Mouse (Mus musculus) kidney, embryonic 15.5 days (tissue): ENCODE results near the gene Gm10306. TPM values are rescaled to one million over a fixed set of nuclear protein-coding genes. Genes with fewer than 3 reads are reported as not detected.

Source experiments
- ATAC-seq: fragments of 200-750 bp; cut with Nextera tagmentation; replicated peaks from 2 replicates; pipeline ENCODE4 v1.8.0; 2017; ENCODE audit warnings: moderate TSS enrichment; ENCODE audit not compliant: low FRiP score
- H3K27ac ChIP-seq: fragments of 300-500 bp; sonication (generic); 2 replicates; pipeline ENCODE4 v1.5.1; 2015; ENCODE audit warnings: mild to moderate bottlenecking, inconsistent platforms
- H3K27me3 ChIP-seq: fragments of 300-500 bp; sonication (generic); 2 replicates; pipeline ENCODE4 v1.6.1; 2015; ENCODE audit warnings: inconsistent platforms
- H3K36me3 ChIP-seq: fragments of 300-500 bp; sonication (generic); 2 replicates; pipeline ENCODE4 v1.6.1; 2015; ENCODE audit warnings: inconsistent platforms
- H3K4me1 ChIP-seq: fragments of 300-500 bp; sonication (generic); 2 replicates; pipeline ENCODE4 v1.6.1; 2015; ENCODE audit warnings: inconsistent platforms
- H3K4me2 ChIP-seq: fragments of 300-500 bp; sonication (generic); 2 replicates; pipeline ENCODE4 v1.6.1; 2015; ENCODE audit warnings: moderate library complexity, mild to moderate bottlenecking, inconsistent platforms
- H3K4me3 ChIP-seq: fragments of 300-500 bp; sonication (generic); replicated peaks from 2 replicates; pipeline ENCODE4 v1.5.1; 2015; ENCODE audit warnings: mild to moderate bottlenecking, inconsistent platforms
- H3K9ac ChIP-seq: fragments of 300-500 bp; sonication (generic); 2 replicates; pipeline ENCODE4 v1.6.1; 2015; ENCODE audit warnings: mild to moderate bottlenecking, inconsistent platforms
- H3K9me3 ChIP-seq: fragments of 300-500 bp; sonication (generic); replicated peaks from 2 replicates; pipeline ENCODE4 v1.6.1; 2016; ENCODE audit warnings: inconsistent platforms
- WGBS: fragments of 180-500 bp; shearing (Covaris S2); methylation state at CpG from one replicate; pipeline ENCODE4 v1.1.7; 2015; ENCODE audit warnings: mixed read lengths; 5-methylcytosine and 5-hydroxymethylcytosine counted together
- polyA plus RNA-seq: library from polyadenylated mRNA; unstranded; fragments of >200 nt; fragmentation: Nextera tagmentation; extraction: Ambion mirVana; gene quantifications from 2 replicates; pipeline ENCODE4 v1.2.1, GENCODE M21; 2015

Gene Gm10306
- polyA plus RNA-seq, 1 experiment from 2014 or later: not detected

GRCm38 (mm10) chr4:94561954-94562648, 5.8 kb downstream of the Gm10306 start:
- Histone ChIP-seq H3K9ac (no peak overlapping the region), H3K36me3 (peaks cover 5% of the 10 kb centered on the region; the same call in 1 of the 2 replicates), H3K4me1 (no peaks in the 10 kb centered on the region), H3K9me3 (no peaks in the 10 kb centered on the region), H3K4me2 (no peak overlapping the region), H3K4me3 (no peak overlapping the region), H3K27me3 (no peaks in the 10 kb centered on the region), H3K27ac (no peak overlapping the region)
- no peak for ATAC-seq
- 59% methylated on average over 7 of the region's 7 CpGs for WGBS

GRCm38 (mm10) chr4:94564297-94564696, 8.0 kb downstream of the Gm10306 start:
- Histone ChIP-seq H3K27ac (no peak overlapping the region), H3K9ac (no peak overlapping the region), H3K4me1 (no peaks in the 10 kb centered on the region), H3K4me2 (no peak overlapping the region), H3K27me3 (no peaks in the 10 kb centered on the region), H3K9me3 (no peaks in the 10 kb centered on the region), H3K36me3 (peaks cover 17% of the 10 kb centered on the region), H3K4me3 (no peak overlapping the region)
- no peak for ATAC-seq

DNA sequence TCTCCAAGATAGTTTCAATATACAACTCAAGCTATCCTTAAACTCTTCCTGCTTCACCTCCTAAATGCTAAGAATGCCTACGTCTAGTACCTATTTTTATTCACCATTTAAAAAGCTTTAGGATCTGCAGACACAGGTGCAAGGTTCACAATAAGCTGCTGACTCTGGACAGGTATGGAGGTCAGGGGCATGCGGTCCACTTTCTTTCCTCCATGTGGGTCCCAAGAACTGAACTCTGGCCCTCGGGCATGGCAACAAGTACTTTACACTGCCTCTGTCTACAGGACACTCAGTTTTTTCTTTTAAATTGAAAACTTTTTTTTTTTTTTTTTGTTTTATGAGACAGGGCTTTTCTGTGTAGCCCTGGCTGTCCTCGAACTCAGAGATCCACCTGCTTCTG, 16.3 kb downstream of the Gm10306 start:
- Histone ChIP-seq H3K4me3 (no peak overlapping the region), H3K27me3 (no peaks in the 10 kb centered on the region), H3K9ac (no peak overlapping the region), H3K27ac (no peak overlapping the region), H3K4me2 (no peak overlapping the region), H3K9me3 (no peaks in the 10 kb centered on the region), H3K36me3 (peaks cover 75% of the 10 kb centered on the region), H3K4me1 (no peaks in the 10 kb centered on the region)
- no peak for ATAC-seq
- 87% methylated on average over 4 of the region's 4 CpGs for WGBS

DNA sequence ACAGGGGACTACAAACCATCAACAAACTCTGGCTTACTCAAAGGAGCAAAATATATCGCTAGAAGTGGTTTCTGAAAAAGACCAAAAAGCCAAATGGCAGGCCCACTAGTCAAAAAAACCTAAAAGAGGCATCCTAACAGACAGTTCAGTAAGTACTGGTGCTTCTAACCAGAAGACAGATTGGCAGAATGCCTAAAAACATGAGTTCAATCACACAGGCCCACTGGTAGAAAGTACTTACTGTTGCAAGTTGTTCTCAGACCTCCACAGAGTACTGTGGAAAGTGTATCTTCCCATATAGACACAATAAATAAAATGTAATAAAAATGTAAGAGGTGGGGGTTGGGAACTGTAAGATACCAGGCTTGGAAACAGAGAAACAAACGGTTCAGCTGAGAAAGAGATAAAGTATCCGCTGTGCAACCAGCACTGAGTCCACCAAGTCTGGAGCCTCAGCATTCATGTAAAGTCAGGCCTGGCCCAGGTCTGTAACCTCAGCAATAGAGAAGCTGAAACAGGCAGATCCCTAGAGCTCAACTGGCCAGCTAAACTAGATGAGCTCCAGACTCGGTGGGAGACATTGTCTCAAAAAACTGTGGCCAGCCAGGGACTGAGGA, 35.5 kb downstream of the Gm10306 start:
- no peak overlapping the region for H3K4me3 ChIP-seq
- no peak overlapping the region for H3K4me2 ChIP-seq
- no peaks in the 10 kb centered on the region for H3K9me3 ChIP-seq
- no peaks in the 10 kb centered on the region for H3K27me3 ChIP-seq
- 80% methylated on average over 4 of the region's 4 CpGs for WGBS
- no peak overlapping the region for H3K9ac ChIP-seq
- peaks cover 9% of the 10 kb centered on the region; the same call in 1 of the 2 replicates for H3K4me1 ChIP-seq
- no peak for ATAC-seq
- 0 out of 2 replicates have a peak, but pooled peaks cover 3% of the 10 kb centered on the region for H3K36me3 ChIP-seq
- no peak overlapping the region for H3K27ac ChIP-seq

GRCm38 (mm10) chr4:94592709-94593108, 36.4 kb downstream of the Gm10306 start:
- H3K9me3 ChIP-seq: no peaks in the 10 kb centered on the region
- H3K4me2 ChIP-seq: no peak overlapping the region
- no peak for ATAC-seq
- no peaks in the 10 kb centered on the region for H3K27me3 ChIP-seq
- no peaks in the 10 kb centered on the region for H3K36me3 ChIP-seq
- no peak overlapping the region for H3K9ac ChIP-seq
- H3K4me3 ChIP-seq: no peak overlapping the region
- no peak overlapping the region for H3K27ac ChIP-seq
- peaks cover 9% of the 10 kb centered on the region; the same call in 1 of the 2 replicates for H3K4me1 ChIP-seq

DNA sequence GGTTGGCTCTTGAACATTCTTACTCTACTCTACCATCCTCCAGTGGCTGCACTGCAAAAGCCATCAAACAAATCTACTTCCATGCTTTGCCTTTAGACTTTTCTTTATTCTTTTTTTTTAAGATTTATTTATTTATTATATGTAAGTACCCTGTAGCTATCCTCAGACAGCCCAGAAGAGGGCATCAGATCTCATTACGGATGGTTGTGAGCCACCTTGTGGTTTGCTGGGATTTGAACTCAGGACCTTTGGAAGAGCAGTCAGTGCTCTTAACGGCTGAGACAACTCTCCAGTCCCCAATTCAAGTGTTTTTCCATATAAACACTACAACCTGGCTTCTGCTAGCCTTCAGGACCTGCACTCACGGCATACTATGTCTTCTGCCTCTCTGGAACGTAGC, 45.0 kb downstream of the Gm10306 start:
- Histone ChIP-seq H3K36me3 (no peaks in the 10 kb centered on the region), H3K27ac (no peak overlapping the region), H3K27me3 (no peaks in the 10 kb centered on the region), H3K9ac (no peak overlapping the region), H3K4me2 (peak overlapping the region; percentile 71), H3K4me1 (peaks cover 21% of the 10 kb centered on the region), H3K9me3 (no peaks in the 10 kb centered on the region), H3K4me3 (peak overlapping the region; percentile 99)
- 83% methylated on average over 4 of the region's 4 CpGs for WGBS
- no peak for ATAC-seq

DNA sequence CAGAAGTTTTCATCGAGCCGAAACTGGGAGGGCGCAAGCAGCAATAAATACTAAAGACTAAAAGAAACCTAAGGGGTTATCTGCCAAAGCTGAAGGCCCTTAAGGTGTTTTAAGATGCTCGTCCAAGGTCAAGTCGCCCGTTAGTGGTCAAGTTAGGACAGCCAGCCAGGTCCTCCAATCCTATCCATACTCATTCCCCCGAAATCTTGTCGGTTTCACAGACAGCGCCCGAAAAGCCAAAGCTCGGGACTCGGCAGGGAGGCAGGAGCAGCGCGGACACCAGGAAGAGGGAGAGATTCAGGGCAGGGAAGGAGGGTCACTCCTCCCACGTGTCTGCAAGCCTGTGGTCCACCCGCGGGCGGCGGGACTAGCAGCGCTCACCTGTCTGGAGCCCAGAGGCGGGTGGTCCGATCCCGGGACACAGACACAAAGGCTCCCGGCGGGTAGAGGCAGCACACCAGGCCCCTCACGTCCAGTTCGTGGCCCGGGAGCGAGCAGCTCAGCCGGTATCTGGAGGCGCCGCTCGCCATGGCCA, 46.2 kb downstream of the Gm10306 start:
- H3K4me1 ChIP-seq: peaks cover 21% of the 10 kb centered on the region

DNA sequence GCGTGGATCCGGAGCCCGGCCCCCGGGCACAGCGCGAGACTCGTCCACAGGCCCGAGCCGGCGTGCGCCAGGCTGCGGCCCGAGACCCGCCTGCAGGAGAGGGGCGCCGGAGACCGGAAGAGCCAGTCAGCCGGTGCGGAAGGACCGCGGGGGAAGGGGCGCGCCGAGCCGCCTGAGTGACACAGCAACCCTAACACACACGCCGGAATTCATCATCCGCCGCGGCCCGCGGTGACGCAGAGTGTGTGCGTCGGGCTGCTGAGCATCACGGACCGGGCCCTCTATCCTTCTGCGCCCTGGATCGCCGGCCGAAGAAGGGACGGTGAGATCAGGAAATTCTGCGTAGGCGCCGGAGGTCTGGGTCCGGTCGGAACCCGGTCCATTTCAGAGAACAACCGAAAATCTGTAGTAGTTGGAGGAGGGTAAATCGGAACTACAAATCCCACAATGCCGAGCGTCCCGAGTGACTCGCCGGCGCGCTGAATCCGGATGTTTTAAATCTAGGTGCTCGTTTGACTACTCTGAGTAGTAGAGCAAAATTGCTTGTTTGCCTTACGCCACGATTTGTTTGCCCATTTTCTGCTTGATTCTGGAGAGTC, 46.8 kb downstream of the Gm10306 start, which contains the start of gene Plaa:
TSS of gene Plaa (minus strand) at position 214 of the 599 bp plus-strand sequence.
- peaks cover 21% of the 10 kb centered on the region for H3K4me1 ChIP-seq
- no peaks in the 10 kb centered on the region for H3K9me3 ChIP-seq
- WGBS: under 1% methylated on average over 61 of the region's 61 CpGs
- no peaks in the 10 kb centered on the region for H3K36me3 ChIP-seq
- peak within 1 kb of the TSS; percentile 97 for H3K9ac ChIP-seq
- H3K27ac ChIP-seq: peak within 1 kb of the TSS; percentile 93
- ATAC-seq: peak; percentile 99
- H3K27me3 ChIP-seq: no peaks in the 10 kb centered on the region
- peak within 1 kb of the TSS; percentile 99 for H3K4me3 ChIP-seq
- H3K4me2 ChIP-seq: peak within 1 kb of the TSS; percentile 71

More for the DNA sequence above, 46.2 kb downstream of the Gm10306 start:
- Histone ChIP-seq H3K27me3 (no peaks in the 10 kb centered on the region), H3K27ac (peak overlapping the region; percentile 93), H3K4me2 (peak overlapping the region; percentile 71), H3K9me3 (no peaks in the 10 kb centered on the region), H3K4me3 (peak overlapping the region; percentile 99), H3K36me3 (no peaks in the 10 kb centered on the region), H3K9ac (peak overlapping the region; percentile 97)
- WGBS: under 1% methylated on average over 33 of the region's 33 CpGs
- ATAC-seq: peak; percentile 83

GRCm38 (mm10) chr4:94604452-94605019, 48.2 kb downstream of the Gm10306 start:
- H3K36me3 ChIP-seq: no peaks in the 10 kb centered on the region
- H3K4me1 ChIP-seq: peaks cover 21% of the 10 kb centered on the region
- H3K27me3 ChIP-seq: no peaks in the 10 kb centered on the region
- H3K27ac ChIP-seq: no peak overlapping the region
- H3K4me2 ChIP-seq: peak overlapping the region; percentile 71; the same call in 1 of the 2 replicates
- no peak overlapping the region for H3K9ac ChIP-seq
- no peaks in the 10 kb centered on the region for H3K9me3 ChIP-seq
- WGBS: 86% methylated on average over 2 of the region's 2 CpGs
- ATAC-seq: no peak
- no peak overlapping the region for H3K4me3 ChIP-seq

GRCm38 (mm10) chr4:94605591-94605990, 49.2 kb downstream of the Gm10306 start:
- no peaks in the 10 kb centered on the region for H3K36me3 ChIP-seq
- H3K27ac ChIP-seq: peak overlapping the region; percentile 61
- H3K4me1 ChIP-seq: peaks cover 20% of the 10 kb centered on the region
- H3K9me3 ChIP-seq: no peaks in the 10 kb centered on the region
- H3K9ac ChIP-seq: no peak overlapping the region
- no peaks in the 10 kb centered on the region for H3K27me3 ChIP-seq
- WGBS: 56% methylated on average over 2 of the region's 2 CpGs
- no peak for ATAC-seq
- H3K4me3 ChIP-seq: no peak overlapping the region
- 0 out of 2 replicates have a peak overlapping the region, but pooled peaks have one; percentile 0 for H3K4me2 ChIP-seq
